Mouse (Mus musculus) ovary, postnatal 10 days (tissue): ENCODE data around the gene Ccdc62.

Experiments
- DNase-seq: peaks from one replicate; pipeline ENCODE4 v3.0.0; 2022; ENCODE audit warnings: low spot score

The Ccdc62 gene

DNA sequence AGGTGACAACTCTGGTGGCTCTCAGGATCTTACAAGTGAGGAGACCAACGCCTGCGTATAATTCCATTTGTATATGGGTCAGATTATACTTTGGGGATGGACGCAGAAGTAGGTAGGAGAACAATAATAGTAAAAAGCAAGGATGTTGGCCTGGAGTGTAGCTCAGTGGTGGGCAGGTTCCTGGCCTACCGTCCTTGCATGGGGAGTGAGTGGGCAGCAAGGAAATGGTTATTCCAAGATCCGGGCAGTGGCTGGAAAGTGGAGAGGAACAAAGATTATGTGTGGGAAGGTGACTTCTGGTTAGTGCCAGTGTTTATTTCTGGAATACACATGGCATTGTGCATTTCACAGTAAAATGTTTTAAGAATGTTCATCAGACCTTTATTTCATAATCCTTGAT, 5.5 kb downstream of the Ccdc62 start:
- DNase-seq, result no peak

DNA sequence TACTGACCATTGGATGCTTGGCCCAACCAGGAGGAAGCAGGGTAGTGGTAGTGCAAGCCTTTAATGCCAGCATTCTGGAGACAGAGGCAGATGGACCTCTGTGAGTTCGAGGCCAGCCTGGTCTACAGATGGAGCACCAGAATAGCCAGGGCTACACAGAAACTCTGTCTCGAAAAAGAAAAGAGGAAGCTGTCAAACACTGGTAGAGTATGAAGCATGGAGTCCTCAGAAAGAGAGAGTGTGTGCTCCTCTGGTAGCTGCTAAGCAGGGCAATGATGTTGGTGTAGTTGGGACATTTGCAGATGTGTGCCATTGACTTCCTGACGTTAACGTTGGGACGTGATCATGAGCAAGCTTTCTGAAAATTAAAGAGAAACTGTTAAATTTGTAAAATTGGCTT, 8.0 kb downstream of the Ccdc62 start:
- DNase-seq, result no peak

DNA sequence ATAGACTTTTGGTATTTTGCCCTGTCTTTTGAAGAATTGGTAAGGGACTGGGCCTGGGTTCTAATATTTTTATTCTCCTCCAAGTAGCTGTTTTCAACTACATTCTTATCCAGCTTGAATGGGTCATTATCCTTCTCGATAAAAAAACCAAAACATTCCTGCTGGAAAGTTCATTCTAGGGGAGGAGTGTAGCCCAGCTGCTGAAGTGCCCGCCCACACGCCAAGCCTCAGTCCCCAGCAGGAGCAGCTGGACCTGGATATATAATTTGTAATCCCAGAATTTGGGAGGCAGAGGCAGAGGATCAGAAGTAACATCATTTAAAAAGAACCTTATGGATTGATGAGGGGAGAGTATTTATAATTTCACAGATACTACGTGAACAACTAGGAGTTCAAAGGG, 16.1 kb downstream of the Ccdc62 start:
- DNase-seq, result no peak

DNA sequence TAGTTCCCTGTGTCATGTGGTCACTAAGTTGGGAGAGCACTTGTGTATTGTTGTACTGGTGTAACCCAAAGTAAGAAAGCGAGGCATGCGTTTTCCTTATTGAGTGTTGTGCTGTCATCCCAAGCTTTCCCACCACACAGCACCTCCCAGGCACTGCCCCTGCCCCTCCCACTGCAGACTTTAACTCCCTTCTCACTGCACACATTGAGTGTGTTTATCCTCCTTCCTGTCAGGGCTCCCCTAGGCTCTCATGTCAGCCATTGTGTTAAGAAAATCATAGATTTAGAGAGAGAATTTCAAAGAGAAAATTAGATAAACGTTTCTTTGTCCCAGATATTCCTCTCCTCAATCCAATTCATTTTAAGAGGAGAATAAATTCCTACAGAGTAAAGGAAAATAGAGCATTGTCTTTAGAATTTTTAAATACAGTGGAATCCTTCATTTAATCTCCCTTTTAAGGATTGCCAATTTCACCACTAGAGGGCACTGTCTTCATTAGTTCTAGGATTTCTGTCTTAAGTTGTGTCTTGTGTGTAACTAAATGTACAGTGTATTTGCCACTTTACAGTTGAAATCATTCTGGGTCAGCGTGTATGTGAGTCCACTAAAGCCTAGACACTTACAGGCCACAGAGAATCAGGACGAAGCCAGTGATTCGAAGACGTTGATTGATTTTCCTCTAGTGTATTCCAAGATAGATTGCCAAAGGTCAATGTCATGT, 16.7 kb downstream of the Ccdc62 start:
- no peak for DNase-seq

DNA sequence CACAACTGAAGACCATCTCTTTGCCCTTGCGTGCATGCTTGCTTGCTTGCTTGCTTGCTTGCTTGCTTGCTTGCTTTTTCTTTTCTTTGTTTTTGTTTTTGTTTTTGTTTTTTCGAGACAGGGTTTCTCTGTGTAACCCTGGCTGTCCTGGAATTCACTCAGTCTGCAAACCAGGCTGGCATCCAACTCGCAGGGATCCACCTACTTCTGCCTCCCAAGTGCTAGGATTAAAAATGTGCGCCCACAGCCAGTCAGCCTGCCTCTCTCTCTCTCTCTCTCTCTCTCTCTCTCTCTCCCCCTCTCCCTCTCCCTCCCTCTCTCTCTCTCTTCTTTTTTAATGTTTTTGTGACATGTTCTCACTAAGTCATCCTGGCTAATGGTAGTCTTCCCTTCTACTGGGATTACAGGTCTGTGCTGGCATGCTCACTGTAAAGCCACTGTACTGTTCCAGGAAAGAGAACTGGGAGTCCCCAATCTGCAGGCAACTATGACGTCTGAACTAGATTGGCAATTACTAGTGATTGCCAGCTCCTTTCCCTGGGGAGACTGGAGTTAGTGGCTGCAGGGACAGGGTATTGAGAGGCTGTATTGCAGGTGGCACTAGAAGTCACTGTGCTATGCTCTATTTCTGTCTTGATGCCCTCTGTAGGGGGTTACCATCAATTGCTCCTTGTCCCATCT, 22.0 kb downstream of the Ccdc62 start:
- no peak for DNase-seq

DNA sequence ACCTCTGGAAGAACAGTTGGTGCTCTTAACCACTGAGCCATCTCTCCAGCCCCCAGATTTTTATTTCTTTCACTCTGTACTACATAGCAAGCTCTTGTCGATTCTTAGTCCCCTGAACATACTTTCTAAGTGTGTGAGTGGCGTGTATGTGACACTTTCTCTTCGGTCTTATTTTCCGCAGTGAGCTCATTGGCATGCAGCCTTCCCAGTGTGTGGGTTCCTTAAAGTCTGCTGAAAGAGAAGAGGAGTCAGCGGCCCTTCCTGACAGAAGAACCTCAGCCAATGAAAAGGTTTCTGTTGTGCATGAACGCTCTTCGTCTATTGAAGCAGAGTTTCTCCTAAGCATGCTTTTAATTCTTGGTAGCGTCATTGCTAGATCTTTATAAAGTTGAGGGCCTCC, 26.7 kb downstream of the Ccdc62 start:
- DNase-seq, result no peak

DNA sequence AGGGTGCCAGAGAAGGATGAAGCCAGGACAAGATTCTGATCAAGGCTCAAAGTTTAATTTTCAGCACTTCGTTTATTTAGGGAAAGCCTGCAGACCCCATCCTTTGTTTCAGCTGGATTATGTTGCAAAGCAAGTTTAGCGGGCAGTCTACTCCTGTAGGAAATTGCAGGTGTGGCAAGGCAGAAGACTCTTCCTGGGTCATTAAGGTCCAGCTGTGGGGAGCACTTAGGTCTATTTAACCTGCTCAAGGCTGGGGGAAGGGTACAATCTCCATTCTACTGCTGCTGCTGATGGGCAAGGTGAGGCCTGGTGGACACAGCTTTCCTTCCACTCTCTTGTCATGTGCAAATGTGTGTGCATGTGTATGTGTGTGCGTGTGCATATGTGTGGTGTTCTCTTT, 28.5 kb downstream of the Ccdc62 start:
- no peak for DNase-seq

DNA sequence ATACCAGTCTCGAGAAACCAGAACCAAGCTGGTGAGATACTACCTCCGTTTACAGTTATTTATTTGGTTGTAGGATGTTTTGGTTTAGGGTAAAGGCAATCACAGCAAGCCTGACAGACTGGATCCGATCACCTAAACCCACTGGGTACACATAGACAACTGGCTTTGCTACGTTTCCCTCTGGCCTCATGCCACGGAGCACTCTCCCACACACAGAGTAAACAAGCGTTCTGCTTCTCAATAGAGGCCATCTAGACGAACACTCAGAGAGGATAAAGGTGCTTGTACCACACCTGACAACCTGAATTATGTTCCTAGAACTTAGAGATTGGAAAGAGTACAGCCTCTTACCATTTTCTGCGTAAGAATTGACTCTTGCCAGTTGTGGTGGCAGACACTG, 29.6 kb downstream of the Ccdc62 start:
- no peak for DNase-seq

DNA sequence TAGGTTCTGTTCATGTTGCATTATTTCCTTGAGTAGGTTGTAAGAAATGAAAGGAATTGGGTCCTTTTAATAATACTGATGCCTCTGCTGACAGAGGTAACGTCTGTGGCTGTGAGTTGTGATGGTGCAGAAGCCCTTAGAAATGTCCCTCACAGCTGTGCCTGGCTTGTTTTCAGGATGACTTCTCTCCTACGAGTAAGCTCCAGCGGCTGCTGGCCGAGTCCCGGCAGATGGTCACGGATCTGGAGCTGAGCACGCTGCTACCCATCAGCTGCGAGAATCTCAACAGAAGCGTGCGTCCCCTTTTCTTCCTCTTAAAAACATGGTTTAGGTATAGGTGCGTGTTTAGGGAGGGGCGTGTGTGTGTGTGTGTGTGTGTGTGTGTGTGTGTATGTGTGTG, 30.6 kb downstream of the Ccdc62 start:
- DNase-seq, result no peak

DNA sequence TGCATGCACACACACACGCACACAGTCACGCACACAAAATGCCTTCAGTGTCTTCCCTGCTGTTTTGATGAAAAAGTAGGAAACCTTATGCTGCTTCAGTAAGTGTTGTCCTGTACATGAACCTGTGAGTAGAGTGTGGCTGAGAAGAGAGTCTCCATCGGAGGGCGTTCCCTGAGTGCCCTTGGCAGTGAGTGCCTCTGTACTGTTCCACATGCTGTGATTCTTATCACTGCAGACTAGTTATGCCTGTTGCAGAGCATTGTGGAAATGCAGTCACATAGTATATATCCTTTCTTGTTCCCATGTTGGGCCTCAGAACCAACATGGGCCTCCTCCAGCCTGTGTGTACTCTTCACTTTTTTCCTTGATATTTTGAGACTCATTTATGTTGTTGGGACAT, 33.7 kb downstream of the Ccdc62 start:
- no peak for DNase-seq

DNA sequence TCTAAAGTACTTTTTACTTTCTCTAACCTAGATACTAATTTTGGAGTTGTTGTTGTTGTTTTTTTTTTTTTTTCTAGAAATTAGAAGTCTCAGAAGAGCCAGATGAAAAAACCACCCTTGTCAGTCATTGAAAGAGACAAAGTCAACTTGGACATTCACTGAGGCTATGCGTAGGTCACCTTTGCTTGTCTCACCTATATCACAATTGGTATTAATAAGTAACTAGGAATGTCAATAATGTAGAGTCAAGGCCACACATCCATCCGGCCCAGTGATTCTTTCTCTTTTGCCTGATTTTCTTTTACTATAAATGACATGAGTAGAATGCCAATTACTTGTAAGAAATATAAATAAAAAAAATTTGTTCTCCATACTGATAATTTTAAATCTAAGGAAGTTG, 36.3 kb downstream of the Ccdc62 start:
- no peak for DNase-seq

DNA sequence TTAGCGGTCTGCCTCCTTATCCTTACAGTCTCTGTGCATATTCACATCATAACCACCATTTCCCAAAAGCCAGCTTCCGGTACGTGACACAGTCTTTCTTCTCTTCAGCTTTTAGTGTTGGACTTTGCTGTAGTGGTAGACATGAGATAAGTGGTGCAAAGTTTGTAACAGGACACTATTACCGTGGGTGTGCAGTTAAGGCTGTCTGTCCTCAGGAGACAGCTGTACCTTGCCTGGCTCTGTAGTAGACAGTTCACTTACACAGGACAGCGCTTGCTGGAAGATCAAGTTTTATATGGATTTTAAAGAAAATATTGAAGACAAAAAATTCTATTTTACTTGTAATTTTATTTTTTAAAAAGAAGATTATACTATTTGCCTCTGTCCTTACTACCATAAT, 38.0 kb downstream of the Ccdc62 start:
- no peak for DNase-seq

DNA sequence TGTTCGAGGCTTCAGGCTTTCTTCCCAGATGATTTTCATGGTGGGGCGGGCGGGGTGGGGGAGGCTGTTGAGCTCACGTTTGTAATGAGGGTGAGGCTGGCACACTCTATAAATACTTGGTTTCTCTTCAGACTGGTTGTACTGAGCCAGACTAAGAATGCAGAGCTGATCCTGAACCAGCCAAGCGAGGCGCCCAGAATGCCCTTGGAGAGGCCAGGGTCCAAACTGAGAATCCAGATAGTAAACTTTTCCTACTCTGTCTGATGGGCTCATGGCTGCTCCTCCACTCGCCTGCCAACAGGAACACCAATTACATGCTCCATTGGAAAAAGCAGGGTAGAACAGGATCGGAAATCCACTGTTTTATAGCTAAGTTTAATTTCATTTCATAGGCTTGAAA, 38.7 kb downstream of the Ccdc62 start:
- DNase-seq, result no peak

DNA sequence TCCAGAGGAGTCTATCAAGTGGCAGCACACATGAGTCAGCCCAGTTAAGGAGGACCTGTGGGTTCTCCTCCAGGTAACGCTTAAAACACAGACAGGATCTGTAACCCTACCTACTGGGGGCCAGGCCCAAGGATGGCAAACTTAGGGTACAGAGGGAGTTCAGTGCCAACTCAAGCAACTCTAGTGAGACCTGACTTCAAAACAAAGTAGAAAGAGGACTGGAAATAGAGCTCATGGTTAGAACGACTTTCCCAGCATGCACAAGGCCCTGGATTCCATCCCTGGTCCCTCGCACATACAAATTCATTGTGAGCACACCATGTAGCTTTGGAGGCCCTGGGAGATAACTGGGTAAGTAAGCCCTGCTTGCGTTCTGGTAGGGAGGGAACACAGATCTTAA, 40.1 kb downstream of the Ccdc62 start:
- DNase-seq, result no peak

DNA sequence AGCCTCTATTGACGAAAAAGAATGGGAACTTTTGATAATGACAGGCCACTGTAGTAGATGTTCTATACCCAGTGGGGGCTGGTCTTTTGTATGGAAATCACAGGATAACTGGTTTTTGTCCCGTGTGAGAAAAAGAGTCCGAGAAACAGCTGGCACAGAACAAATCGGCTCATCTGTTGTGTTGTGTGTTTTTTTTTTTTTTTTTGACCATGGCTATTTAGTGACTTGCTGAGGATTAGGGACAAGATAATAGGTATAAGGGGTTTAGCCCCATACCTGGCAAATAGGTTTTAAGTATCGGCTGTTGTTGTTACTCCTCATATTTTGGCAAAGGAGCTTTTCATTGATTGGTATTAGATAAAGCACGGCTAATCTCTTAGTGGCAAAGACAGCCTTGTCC, 42.0 kb downstream of the Ccdc62 start:
- no peak for DNase-seq

DNA sequence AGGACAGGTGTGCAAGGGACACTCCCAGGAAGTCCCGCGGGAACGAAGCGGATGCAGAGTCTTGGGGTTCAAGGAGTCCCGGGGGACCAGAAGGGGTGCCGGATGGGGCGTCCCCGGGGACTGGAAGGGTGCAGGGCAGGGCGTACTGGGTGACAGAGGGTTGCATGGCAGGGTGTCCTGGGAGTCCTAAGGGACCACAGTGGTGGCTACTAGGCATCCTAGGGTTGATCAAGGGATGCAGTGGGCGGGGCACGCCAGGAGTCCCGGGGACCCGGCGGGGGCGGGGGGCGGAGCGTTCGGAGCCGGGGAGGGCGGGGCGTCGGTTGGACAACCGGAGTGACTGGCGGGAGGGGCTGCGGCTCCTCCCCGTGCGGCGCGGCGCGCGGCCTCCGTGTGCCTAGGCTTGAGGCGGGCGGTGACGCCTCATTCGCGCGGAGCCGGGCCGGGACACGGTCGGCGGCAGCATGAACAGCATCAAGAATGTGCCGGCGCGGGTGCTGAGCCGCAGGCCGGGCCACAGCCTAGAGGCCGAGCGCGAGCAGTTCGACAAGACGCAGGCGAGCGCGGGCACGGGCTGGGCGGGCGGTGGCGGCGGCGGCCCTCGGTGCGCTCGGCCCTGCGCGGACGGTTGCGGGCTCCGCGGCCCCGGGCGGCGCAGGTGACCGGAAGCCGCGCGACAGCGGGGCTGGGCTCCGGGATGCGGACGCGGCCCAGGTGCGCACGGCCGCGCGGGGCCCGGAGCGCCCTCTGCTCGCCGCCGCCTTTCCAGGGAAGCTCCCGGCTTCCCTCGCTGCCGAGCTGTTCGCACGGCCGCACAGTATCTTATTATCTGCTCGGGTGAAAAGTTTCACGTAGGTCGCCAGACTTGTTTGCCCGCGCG, 43.1 kb downstream of the Ccdc62 start, which contains the start of gene Hip1r:
Gene Hip1r, plus strand, starts transcription at position 330 of the 880 bp plus-strand sequence.
- no peak for DNase-seq

DNA sequence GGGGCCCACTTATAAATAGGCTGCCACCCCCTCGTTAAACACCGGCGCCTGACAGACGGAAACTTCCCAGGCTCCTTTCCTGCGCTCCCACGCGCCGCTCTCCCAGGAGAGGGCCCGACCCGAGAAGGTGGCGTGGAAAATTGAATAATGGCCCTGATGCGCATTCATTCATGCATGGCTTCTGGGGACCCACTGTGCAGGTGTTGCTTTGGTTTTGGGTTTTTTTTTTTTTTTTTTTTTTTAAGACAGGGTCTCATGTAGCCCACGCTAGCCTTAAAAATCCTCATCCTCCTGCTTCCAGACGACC, 43.7 kb downstream of the Ccdc62 start:
- DNase-seq, result no peak

DNA sequence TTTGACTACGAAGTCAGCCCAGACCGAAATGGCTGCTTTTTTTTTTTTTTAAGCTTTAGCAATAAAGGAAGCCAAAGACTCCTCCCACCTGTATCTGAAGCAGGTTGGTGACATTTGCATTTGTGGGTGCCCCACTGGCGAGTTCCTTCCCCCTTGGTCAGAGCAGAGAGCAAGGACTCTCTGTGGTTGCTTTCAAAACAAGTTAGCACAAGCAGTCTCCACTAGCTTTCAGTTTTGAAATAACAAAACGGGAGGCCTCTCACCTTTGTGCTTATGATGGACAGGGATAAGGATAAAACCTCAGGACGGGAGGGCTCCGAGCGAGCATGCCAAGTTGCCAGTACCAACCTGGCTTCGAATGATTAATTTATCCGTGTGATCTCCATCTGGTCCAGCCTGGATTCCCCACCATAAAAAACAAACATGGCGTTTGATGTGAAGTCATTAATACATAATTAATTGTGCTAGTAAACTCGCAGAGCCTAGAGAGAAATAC, 44.2 kb downstream of the Ccdc62 start:
- no peak for DNase-seq

DNA sequence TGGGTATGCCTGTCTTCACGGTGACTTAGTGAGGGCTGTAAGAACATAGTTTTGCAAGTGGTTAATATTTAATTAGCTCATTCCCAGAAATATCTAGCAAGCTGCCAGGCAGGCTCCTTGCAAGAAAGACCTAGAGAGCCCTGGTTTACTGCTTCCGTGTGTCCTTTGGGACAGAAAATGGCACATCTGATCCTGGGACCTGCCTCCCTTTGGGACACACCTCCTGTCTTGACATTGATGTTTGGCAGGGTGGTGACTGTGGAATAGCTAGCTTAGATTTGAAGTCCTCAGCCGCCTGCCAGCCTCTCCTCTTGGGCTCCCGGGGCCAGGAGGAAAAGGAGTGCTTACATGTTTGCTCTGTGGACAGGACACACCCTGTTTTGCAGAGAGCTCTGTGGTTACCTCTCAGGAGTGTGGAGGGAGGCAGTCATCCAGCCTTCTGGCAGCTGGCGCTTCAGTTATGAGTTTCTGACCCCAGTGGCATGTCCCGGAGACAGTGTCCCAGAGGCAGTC, 45.2 kb downstream of the Ccdc62 start:
- DNase-seq, result no peak

DNA sequence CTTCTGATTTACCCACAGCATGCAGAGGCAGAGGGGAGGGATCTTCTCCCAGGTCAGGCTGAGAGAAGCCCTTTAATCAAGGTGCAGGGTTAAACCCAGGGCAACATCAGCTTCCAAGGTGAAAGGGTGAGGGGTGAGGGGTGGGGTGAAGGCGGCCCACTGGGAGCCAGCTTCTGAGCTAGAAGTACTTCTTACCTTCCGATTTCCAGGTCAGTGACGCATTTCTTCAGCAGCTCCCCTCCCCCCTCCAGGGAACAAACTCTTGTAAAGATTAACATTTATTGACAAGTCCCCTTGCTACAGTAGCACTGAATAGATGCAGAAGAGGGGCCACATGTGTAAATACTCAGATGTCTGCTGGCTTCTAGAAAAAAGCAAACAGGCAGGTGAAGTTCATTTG, 46.8 kb downstream of the Ccdc62 start:
- DNase-seq, result no peak

DNA sequence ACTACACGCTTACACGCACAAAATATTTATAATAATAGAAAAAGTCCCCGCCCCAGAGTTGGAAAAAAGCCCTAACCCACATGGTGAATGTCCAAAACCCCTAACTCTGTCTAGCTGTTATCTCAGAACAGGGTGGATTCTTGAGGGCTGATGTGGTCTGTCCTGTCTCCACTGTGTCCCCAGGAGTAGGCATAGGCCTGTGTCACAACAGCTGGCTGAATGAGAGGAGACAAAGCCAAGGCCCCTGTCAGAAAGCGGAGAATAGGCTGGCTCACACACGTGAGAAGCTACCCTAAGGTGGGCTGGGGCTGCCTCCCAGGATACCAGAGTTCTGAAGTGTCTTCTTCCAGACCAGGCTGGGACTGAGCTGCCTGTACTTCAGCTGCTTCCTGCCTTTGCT, 47.7 kb downstream of the Ccdc62 start:
- no peak for DNase-seq

DNA sequence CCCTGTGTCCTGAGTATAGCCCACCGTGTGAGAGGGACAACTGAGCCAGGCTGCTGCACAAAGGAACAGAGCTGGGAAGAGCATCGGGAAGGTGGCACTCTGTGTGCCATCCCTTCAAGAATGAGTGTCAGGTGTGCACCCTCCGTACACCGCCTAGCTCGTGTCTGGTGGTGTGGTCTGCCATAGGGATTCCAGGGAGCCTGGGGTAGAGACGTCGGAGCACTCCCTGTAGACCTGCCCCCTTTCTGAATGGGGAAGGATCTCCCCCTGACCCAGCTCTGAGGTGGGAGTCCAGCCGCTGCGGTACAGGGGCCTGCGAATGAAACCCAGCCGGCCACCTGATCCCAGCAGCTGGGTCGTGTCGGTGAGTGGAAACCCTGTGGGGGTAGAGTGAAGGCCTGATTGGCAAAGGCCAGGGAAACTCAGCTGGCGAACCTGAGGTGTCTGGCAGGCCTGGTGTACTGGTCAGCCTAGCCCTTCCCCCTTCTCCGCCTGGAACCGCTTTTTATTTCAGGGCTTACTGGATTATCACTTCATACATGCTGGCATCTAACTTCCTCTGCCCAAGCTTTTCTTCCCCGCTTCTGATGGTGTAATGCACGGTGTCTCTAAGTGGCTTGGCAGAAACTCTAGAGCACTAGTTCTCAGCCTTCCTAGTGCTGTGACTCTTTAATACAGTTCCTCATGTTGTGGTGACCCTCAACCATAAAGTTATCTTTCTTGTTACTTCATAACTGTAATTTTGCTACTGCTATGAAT, 48.9 kb downstream of the Ccdc62 start:
- DNase-seq, result no peak
